Mouse (Mus musculus): ENCODE data around the gene Olfr143.

Olfr143 gene

DNA sequence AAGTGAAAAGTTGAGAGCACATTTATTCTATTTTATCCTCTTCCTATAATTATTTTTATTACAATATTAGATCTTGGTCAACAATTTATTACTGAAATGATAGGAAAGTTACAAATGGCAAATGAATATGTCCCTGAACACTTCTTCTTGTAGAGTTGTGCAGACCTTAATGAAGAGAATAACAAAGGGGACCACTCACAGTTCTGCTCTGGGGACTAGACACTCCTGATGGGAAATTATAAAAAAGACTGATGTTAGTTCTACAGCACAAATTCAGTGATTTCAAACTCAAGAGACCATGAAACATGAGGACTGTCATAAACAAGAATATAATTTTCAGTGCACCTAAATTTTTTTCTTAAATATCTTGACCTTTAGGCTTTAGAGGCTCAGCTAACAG is at the start of gene Olfr143:
Gene Olfr143, plus strand, starts transcription at position 301 of the 400 bp plus-strand sequence.
- DNase-seq (ENCODE audit: low spot score): no peak

DNA sequence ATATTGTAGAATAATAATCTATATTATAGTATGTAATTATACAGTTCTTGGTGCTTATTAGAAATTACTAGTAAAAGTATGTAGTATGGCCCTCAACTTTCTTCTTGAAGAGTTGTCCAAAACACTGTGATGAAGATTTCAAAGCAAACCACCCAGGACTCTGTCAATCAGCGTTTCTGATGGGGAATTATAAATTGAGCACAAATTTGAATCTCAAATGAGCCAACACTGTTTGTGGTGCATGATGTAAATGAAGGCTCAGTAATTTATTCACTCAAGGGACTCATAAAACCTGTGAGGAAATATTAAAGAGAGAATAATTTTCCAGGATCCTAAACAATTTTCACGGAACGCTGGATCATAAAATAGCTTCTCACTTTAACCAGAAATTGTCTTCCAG is 44.5 kb upstream of the Olfr143 start, which contains the start of gene Olfr893:
Gene Olfr893, plus strand, starts transcription at position 301 of the 400 bp plus-strand sequence.
- no peak for DNase-seq (ENCODE audit: low spot score)

DNA sequence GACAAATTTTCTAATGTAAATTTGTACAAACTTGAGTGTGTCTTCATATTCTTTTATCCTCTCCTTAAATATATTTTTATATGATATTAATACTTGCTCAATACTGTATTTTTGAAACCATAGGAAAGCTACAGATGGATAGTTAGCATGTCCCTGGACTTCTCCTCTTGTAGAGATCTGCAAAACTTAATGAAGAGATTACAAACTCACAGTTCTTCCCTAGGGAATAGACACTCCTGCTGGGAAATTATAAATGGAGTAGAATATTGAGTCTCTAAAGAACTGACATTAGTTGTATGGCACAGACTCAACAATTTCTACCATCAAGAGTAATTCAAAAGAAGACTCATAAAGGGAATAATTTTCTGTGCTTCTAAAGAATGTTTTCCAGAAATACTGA is 34.8 kb upstream of the Olfr143 start, which contains the start of gene Olfr894:
Gene Olfr894, plus strand, starts transcription at position 301 of the 400 bp plus-strand sequence.
- DNase-seq (ENCODE audit: low spot score): no peak

DNA sequence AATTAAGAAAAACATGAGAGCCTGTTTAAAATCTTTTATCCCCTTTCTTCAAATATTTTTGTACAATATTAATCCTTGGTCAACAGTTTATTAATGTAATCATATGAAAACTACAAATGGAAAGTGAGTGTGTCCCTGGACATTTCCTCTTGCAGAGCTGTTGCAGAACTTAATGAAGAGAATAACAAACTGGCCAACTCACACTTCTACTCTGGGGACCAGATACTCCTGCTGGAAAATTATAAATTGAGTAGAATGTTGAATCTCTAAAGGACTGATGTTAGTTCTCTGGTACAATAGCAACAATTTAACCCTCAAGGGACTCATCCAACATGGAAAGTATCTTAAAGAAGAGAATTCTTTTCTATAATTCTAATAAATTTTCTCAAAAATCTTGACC is 15.0 kb downstream of the Olfr143 start, which contains the start of gene Olfr895:
Gene Olfr895, plus strand, starts transcription at position 301 of the 400 bp plus-strand sequence.
- no peak for DNase-seq (ENCODE audit: low spot score)

DNA sequence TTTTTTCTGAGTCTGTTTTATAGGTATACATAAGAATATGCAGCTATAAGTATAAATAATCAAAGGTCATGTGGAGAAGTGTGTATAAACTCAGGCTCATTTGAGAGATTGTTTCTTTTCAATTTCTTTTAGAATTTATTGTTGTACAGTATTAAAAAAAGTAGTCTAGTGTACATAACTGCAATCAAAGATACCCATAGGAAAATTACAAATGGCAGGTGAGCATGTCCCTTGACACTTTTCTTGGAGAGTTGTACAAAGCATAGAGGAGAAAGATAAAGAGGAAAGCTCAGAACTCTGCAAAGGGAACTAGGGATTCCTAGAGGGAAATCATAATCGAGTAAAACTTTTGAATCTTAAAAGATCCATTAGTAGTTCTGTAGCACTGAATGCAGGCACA is 38.2 kb downstream of the Olfr143 start, which contains the start of gene Olfr896-ps1:
Gene Olfr896-ps1, plus strand, starts transcription at position 301 of the 400 bp plus-strand sequence.
- no peak for DNase-seq (ENCODE audit: low spot score)

Measured in ovary, adult 18-20 months (tissue).